Mouse (Mus musculus): ENCODE measurements around the gene Tmod1. TPM values are rescaled to one million over a fixed set of nuclear protein-coding genes. Genes with fewer than 3 reads are reported as not detected.

Tmod1 gene
- polyA plus RNA-seq, 1 experiment from 2014 or later = 217 TPM

- no peak for ATAC-seq (replicated peaks; ENCODE audit: extremely low read depth, insufficient read depth, low FRiP score)
- H3K9me3 ChIP-seq (replicated peaks; ENCODE audit: control insufficient read depth, low read length) = no peaks in the 10 kb centered on the region
- WGBS = 22% methylated on average over 5 of the region's 5 CpGs
- peaks cover 60% of the 10 kb centered on the region for H3K4me1 ChIP-seq (ENCODE audit: control insufficient read depth, insufficient read depth, low read length)
- peak overlapping the region; percentile 97 for H3K27ac ChIP-seq (ENCODE audit: low read length)
- H3K4me3 ChIP-seq (ENCODE audit: low read length) = peak overlapping the region; percentile 85
- H3K9ac ChIP-seq (ENCODE audit: low read length) = peak overlapping the region; percentile 90
- H3K36me3 ChIP-seq (ENCODE audit: control insufficient read depth, insufficient read depth) = no peaks in the 10 kb centered on the region
- H3K4me2 ChIP-seq (ENCODE audit: low read depth, low read length) = peak overlapping the region; percentile 83
- peaks cover 7% of the 10 kb centered on the region; the same call in 1 of the 2 replicates for H3K27me3 ChIP-seq (ENCODE audit: control insufficient read depth, insufficient read depth, low read length)
Measured at GRCm38 (mm10) chr4:46042505-46042850, 3.7 kb downstream of the Tmod1 start.

GRCm38 (mm10) chr4:46043361-46043760 is 4.6 kb downstream of the Tmod1 start:
- no peak overlapping the region for H3K4me3 ChIP-seq (ENCODE audit: low read length)
- peak overlapping the region; percentile 90; the same call in 1 of the 2 replicates for H3K9ac ChIP-seq (ENCODE audit: low read length)
- ATAC-seq (replicated peaks; ENCODE audit: extremely low read depth, insufficient read depth, low FRiP score) = no peak
- H3K27ac ChIP-seq (ENCODE audit: low read length) = peak overlapping the region; percentile 97
- WGBS = 39% methylated on average over 8 of the region's 8 CpGs
- H3K4me2 ChIP-seq (ENCODE audit: low read depth, low read length) = peak overlapping the region; percentile 83
- H3K4me1 ChIP-seq (ENCODE audit: control insufficient read depth, insufficient read depth, low read length) = peaks cover 65% of the 10 kb centered on the region
- H3K9me3 ChIP-seq (replicated peaks; ENCODE audit: control insufficient read depth, low read length) = no peaks in the 10 kb centered on the region
- H3K27me3 ChIP-seq (ENCODE audit: control insufficient read depth, insufficient read depth, low read length) = peaks cover 2% of the 10 kb centered on the region; the same call in 1 of the 2 replicates
- H3K36me3 ChIP-seq (ENCODE audit: control insufficient read depth, insufficient read depth) = no peaks in the 10 kb centered on the region

GRCm38 (mm10) chr4:46047971-46048370 is 9.2 kb downstream of the Tmod1 start:
- no peak overlapping the region for H3K4me3 ChIP-seq (ENCODE audit: low read length)

GRCm38 (mm10) chr4:46048418-46048817 is 9.7 kb downstream of the Tmod1 start:
- Histone ChIP-seq H3K4me1 (ENCODE audit: control insufficient read depth, insufficient read depth, low read length) (peaks cover 51% of the 10 kb centered on the region), H3K27ac (ENCODE audit: low read length) (peak overlapping the region; percentile 41; the same call in 1 of the 2 replicates), H3K9ac (ENCODE audit: low read length) (no peak overlapping the region), H3K4me2 (ENCODE audit: low read depth, low read length) (no peak overlapping the region), H3K9me3 (replicated peaks; ENCODE audit: control insufficient read depth, low read length) (no peaks in the 10 kb centered on the region; the same call in 1 of the 2 replicates), H3K27me3 (ENCODE audit: control insufficient read depth, insufficient read depth, low read length) (no peaks in the 10 kb centered on the region), H3K36me3 (ENCODE audit: control insufficient read depth, insufficient read depth) (peaks cover 17% of the 10 kb centered on the region), H3K4me3 (ENCODE audit: low read length) (no peak overlapping the region)
- no peak; the same call in 1 of the 2 replicates for ATAC-seq (replicated peaks; ENCODE audit: extremely low read depth, insufficient read depth, low FRiP score)
- WGBS = 64% methylated on average over 7 of the region's 7 CpGs

More at GRCm38 (mm10) chr4:46047971-46048370, 9.2 kb downstream of the Tmod1 start:
- Histone ChIP-seq H3K4me1 (ENCODE audit: control insufficient read depth, insufficient read depth, low read length) (peaks cover 51% of the 10 kb centered on the region), H3K4me2 (ENCODE audit: low read depth, low read length) (no peak overlapping the region), H3K27ac (ENCODE audit: low read length) (peak overlapping the region; percentile 41; the same call in 1 of the 2 replicates), H3K36me3 (ENCODE audit: control insufficient read depth, insufficient read depth) (peaks cover 17% of the 10 kb centered on the region), H3K9me3 (replicated peaks; ENCODE audit: control insufficient read depth, low read length) (no peaks in the 10 kb centered on the region; the same call in 1 of the 2 replicates), H3K27me3 (ENCODE audit: control insufficient read depth, insufficient read depth, low read length) (no peaks in the 10 kb centered on the region), H3K9ac (ENCODE audit: low read length) (no peak overlapping the region)
- 41% methylated on average over 4 of the region's 4 CpGs for WGBS
- ATAC-seq (replicated peaks; ENCODE audit: extremely low read depth, insufficient read depth, low FRiP score) = no peak

- Histone ChIP-seq H3K27ac (ENCODE audit: low read length) (peak overlapping the region; percentile 6), H3K9ac (ENCODE audit: low read length) (0 out of 2 replicates have a peak overlapping the region, but pooled peaks have one; percentile 17), H3K36me3 (ENCODE audit: control insufficient read depth, insufficient read depth) (peaks cover 26% of the 10 kb centered on the region), H3K4me3 (ENCODE audit: low read length) (no peak overlapping the region), H3K4me2 (ENCODE audit: low read depth, low read length) (no peak overlapping the region), H3K4me1 (ENCODE audit: control insufficient read depth, insufficient read depth, low read length) (peaks cover 42% of the 10 kb centered on the region), H3K9me3 (replicated peaks; ENCODE audit: control insufficient read depth, low read length) (peaks cover 6% of the 10 kb centered on the region), H3K27me3 (ENCODE audit: control insufficient read depth, insufficient read depth, low read length) (no peaks in the 10 kb centered on the region)
- no peak; the same call in 1 of the 2 replicates for ATAC-seq (replicated peaks; ENCODE audit: extremely low read depth, insufficient read depth, low FRiP score)
- 69% methylated on average over 9 of the region's 9 CpGs for WGBS
Measured at GRCm38 (mm10) chr4:46053323-46054107, 14.8 kb downstream of the Tmod1 start.

GRCm38 (mm10) chr4:46056163-46056562 is 17.4 kb downstream of the Tmod1 start:
- peaks cover 56% of the 10 kb centered on the region for H3K4me1 ChIP-seq (ENCODE audit: control insufficient read depth, insufficient read depth, low read length)
- H3K4me2 ChIP-seq (ENCODE audit: low read depth, low read length) = no peak overlapping the region
- H3K4me3 ChIP-seq (ENCODE audit: low read length) = no peak overlapping the region
- WGBS = 73% methylated on average over 5 of the region's 5 CpGs
- peak overlapping the region; percentile 26; the same call in 1 of the 2 replicates for H3K27ac ChIP-seq (ENCODE audit: low read length)
- peaks cover 6% of the 10 kb centered on the region for H3K9me3 ChIP-seq (replicated peaks; ENCODE audit: control insufficient read depth, low read length)
- H3K27me3 ChIP-seq (ENCODE audit: control insufficient read depth, insufficient read depth, low read length) = no peaks in the 10 kb centered on the region
- peaks cover 23% of the 10 kb centered on the region for H3K36me3 ChIP-seq (ENCODE audit: control insufficient read depth, insufficient read depth)
- no peak overlapping the region for H3K9ac ChIP-seq (ENCODE audit: low read length)
- no peak for ATAC-seq (replicated peaks; ENCODE audit: extremely low read depth, insufficient read depth, low FRiP score)

- 85% methylated on average over 12 of the region's 12 CpGs for WGBS
- ATAC-seq (replicated peaks; ENCODE audit: extremely low read depth, insufficient read depth, low FRiP score) = no peak
Measured at GRCm38 (mm10) chr4:46061259-46061962, 22.7 kb downstream of the Tmod1 start.

GRCm38 (mm10) chr4:46063841-46064240 is 25.1 kb downstream of the Tmod1 start:
- Histone ChIP-seq H3K4me1 (ENCODE audit: control insufficient read depth, insufficient read depth, low read length) (peaks cover 70% of the 10 kb centered on the region), H3K27ac (ENCODE audit: low read length) (peak overlapping the region; percentile 92), H3K4me3 (ENCODE audit: low read length) (no peak overlapping the region), H3K27me3 (ENCODE audit: control insufficient read depth, insufficient read depth, low read length) (no peaks in the 10 kb centered on the region), H3K9me3 (replicated peaks; ENCODE audit: control insufficient read depth, low read length) (no peaks in the 10 kb centered on the region), H3K4me2 (ENCODE audit: low read depth, low read length) (no peak overlapping the region), H3K9ac (ENCODE audit: low read length) (peak overlapping the region; percentile 35; the same call in 1 of the 2 replicates), H3K36me3 (ENCODE audit: control insufficient read depth, insufficient read depth) (peaks cover 14% of the 10 kb centered on the region)
- ATAC-seq (replicated peaks; ENCODE audit: extremely low read depth, insufficient read depth, low FRiP score) = no peak
- WGBS = 77% methylated on average over 4 of the region's 4 CpGs

More at GRCm38 (mm10) chr4:46061259-46061962, 22.7 kb downstream of the Tmod1 start:
- Histone ChIP-seq H3K9ac (ENCODE audit: low read length) (no peak overlapping the region), H3K4me2 (ENCODE audit: low read depth, low read length) (no peak overlapping the region), H3K9me3 (replicated peaks; ENCODE audit: control insufficient read depth, low read length) (peaks cover 6% of the 10 kb centered on the region), H3K4me3 (ENCODE audit: low read length) (no peak overlapping the region), H3K36me3 (ENCODE audit: control insufficient read depth, insufficient read depth) (peaks cover 18% of the 10 kb centered on the region), H3K4me1 (ENCODE audit: control insufficient read depth, insufficient read depth, low read length) (peaks cover 54% of the 10 kb centered on the region), H3K27ac (ENCODE audit: low read length) (no peak overlapping the region), H3K27me3 (ENCODE audit: control insufficient read depth, insufficient read depth, low read length) (no peaks in the 10 kb centered on the region)

Measured in heart, embryonic 16.5 days (tissue).